Mouse (Mus musculus) embryo, embryonic 10.5 days (tissue): ENCODE results near the gene Dlg1.
"Not testable (repeated sequence)": the region's sequence is repeated elsewhere in the genome, so short reads cannot be mapped to it uniquely, and the experiment has no call there.

Experiments used
- DNase-seq: peaks from one replicate; pipeline ENCODE4 v3.0.0-alpha.2; 2015; ENCODE audit warnings: low spot score

Gene Dlg1

GRCm38 (mm10) chr16:31655531-31655930 is 7.7 kb upstream of the Dlg1 start:
- DNase-seq: no peak

- DNase-seq: no peak
Measured at GRCm38 (mm10) chr16:31657502-31657901, 5.7 kb upstream of the Dlg1 start.

- DNase-seq: no peak
Measured at GRCm38 (mm10) chr16:31658539-31659334, 4.5 kb upstream of the Dlg1 start.

DNA sequence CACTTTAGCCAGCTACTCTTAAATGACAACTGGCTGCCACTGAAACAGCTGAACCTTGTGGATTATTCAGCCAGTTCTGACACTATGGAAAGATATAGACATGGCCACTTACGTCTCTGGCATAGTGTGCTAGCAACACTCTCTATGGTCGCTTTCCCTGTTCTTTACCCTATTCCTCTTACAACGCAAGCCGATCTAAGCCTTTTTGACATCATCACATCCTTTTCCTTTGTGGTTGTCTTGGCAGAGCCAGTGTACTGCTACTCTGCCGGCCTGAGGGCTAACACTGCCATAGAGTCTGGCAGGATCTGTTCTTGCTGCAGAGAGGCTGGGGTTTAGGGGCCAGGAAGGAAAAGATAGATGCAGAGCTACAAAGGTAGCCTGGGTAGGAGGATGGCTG is 3.8 kb upstream of the Dlg1 start:
- DNase-seq: no peak

DNA sequence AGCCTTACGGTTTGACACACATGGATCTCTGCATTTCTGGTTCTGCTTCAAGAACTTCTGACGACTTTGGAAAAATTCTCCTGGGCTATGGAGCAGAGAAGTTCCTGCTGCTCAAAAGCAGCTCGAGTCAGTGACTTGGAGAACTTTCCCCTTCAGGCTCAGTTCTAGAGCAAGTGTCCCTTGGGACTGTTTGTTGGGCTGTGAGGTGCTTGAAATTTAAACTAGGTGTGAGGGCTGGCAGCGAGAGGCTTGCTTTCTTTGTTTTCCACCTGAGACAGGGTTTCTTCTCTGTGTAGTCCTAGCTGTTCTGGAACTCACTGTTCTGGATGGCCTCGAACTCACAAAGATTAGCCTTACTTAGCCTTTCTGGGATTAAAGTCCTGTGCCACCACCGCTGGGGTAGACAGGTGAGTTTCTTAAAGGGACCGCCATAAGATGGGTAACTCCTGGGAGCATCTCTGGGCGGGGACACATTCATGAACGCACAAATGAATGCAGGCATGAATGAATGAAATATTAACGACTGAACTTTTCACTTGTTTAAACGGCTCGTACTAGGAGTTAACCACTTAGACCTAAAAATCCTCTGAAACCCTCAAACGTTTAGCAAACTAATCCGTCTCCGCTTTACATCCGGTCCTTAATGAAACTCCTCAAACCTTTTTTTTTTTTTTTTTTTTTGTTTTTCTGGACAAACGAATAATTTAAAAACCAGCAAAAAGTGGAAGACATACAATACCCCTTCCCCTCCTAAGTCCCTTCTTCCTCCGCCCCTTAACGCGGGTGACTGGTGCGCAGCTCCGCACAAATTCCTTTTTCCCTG is 476 bp upstream of the Dlg1 start:
- peak; percentile 53 for DNase-seq

DNA sequence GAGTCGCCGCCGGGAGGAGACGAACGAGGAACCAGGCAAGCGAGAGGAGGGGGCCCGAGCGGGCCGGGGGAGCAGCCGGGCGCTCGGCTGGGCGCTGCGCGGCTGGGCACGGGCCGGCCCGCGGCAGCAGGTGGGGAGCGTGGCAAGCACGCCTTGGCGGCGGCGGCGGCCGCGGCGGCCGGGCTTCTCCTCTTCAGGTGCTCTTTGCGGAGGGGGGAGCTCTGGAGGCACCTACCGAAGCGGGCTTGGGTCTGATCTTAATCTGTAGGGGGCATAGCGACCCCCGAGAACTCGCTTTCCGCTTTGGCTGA is 999 bp downstream of the Dlg1 start:
- DNase-seq: no peak

DNA sequence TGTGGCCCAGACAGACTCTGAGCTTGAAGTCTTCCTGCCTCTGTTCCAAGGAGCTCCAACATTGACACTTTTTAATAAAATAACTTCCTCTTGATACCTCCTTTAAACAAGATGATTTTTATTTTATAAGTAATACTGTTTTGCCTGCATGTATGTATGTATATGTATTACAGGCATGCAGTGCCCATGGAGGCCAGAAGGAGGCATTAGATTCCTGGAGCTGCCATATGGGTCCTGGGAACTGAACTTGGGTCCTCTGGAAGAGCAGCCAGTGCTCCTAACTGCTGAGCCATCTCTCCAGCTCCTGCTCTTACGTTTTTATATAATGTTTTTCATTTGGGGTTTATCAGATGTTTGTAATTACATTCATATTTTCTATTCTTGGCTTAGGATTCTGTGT is 9.0 kb downstream of the Dlg1 start:
- DNase-seq: no peak

GRCm38 (mm10) chr16:31677463-31677862 is 14.2 kb downstream of the Dlg1 start:
- no peak for DNase-seq

DNA sequence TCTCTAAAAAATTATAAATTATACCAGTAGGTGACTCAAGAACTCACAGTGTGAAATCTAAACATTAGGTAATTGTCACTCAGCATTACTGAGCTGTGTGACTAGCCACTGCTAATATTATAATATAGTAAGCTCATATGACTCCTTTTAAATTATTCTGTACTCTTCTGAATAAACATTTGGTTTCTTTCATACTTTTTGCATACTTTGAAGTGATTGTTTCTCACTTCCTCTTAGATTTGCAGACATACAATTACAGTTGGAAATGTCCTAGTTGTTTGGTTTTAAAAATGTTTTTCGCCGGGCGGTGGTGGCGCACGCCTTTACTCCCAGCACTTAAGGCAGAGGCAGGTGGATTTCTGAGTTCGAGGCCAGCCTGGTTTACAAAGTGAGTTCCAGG is 19.0 kb downstream of the Dlg1 start:
- DNase-seq: no peak

GRCm38 (mm10) chr16:31683670-31684430 is 20.6 kb downstream of the Dlg1 start:
- no peak for DNase-seq

GRCm38 (mm10) chr16:31684771-31685170 is 21.5 kb downstream of the Dlg1 start:
- no peak for DNase-seq

DNA sequence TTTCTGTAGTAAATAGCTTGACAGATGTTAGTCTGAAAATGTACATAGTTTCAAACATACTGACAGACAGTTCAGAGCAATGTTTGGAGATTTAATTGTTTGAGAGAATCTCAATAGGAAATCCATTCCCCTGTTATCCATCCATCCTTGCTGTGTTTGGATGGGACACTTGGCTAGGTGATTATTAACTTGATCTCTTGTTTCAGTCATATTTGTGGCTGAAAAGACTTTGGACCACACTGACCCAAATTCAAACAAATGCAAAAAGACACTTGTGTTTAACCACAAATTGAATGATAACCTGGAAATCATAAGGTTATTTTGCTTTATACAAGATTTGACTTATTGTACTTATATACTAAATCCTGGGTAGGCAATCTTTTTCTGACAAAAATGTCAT is 24.5 kb downstream of the Dlg1 start:
- no peak for DNase-seq

DNA sequence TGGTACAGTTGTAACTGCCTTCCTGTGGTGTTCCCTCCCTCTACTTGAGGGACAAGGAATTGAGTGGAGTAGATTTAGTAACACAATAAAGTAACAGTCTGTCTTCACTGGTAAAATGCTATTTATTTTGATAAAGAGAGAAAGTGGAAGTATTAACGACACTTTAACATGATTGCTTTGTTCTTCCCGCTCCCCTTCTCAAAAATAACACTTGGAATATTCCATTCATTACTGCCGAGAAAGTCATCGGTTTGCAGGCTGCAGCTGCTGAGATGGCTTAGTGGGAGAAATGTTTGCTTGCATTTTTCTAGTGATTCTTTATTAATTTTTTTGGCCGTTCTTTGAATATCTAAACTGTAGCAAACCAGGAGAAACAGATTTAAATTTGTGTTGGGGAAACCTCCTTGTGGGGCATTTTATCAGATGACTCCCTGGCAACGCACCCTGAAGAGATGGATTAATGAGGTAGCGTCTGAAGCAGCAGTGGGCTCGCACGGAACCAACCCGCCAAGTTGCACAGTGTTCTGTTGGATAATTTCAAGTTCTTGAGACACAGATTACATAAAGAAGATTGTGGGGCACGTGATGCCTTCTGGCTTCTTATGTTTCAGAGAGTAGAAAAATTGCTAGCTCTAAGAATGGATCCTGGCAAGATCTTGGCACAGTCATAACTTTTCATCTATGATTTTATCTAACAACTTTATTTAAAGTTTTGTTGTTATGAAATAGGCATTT is 32.2 kb downstream of the Dlg1 start:
- no peak for DNase-seq

DNA sequence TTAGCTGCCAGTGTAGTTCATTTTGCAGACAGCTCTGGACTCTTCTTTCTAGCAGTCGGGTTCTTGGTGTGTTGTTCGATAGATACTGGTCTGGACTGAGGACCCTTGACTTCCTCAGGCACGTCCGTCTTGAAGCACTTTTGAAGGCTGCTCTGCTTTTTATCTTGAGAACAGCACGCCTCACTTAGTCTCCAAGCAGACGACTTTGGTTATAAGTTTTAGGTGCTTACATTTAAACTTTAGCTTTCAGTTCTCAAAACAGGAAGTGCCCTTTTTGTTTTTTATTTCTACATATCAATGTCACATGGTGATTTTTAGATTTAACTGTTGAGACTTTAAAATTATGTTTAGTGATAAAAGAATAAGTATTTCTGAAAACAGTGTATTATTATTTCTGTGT is 33.1 kb downstream of the Dlg1 start:
- DNase-seq: no peak

DNA sequence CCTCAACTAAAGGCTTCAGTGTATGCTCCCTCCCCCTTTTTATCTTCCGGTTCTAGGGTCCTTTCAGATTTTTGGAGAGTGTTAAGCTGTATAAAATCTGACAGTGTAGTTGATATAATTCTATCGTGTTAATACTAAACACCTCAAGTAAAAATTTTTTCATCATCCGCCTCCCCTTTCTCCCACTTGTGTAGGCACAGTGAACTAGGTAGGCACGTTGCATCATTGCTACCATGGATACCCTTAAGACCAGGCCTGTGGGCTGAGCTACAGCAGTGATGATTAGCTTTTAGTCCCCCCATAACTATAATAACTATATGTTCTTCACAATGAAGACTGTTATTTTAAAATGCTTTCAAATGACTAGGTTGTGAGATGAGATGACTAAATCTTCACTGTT is 34.1 kb downstream of the Dlg1 start:
- no peak for DNase-seq

GRCm38 (mm10) chr16:31705213-31705612 is 42.0 kb downstream of the Dlg1 start:
- peak; percentile 66 for DNase-seq

- no peak for DNase-seq
Measured at GRCm38 (mm10) chr16:31705904-31706303, 42.7 kb downstream of the Dlg1 start.

DNA sequence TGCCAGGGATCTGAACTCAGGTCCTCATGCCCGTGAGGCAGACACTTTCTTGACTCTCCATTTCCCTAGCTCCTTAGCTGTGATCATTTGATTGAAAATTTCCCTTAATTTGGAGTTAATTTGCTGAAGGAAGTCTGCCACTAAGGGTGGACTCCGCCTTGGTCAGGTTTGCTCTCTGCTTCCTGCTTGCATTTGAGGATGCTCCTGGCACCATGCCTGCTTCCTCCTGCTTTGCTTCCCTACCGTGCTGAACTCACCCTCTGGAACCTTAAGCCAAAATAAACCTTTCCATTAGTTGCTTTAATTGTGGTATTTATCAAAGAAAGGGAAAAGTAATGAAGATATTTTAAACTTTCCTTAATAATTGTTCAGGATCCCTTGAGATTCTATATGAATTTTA is 44.1 kb downstream of the Dlg1 start:
- no peak for DNase-seq

DNA sequence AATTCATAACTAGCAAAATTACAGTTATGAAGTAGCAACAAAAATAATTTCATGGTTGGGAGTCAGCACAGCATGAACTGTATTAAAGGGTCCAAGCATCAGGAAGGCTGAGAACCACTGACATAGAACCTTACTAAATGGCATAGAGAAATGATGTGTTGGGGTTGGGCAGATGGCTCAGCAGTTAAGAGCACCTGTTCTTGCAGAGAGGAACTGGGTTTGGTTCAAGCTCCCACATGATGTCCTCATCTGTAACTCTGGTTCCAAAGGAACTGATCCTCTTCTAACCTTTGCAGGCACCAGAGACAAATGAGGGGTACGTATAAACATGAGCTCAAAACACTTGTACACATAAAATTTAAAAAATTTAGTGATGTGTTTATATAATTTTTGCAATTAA is 59.7 kb downstream of the Dlg1 start:
- DNase-seq: no peak

DNA sequence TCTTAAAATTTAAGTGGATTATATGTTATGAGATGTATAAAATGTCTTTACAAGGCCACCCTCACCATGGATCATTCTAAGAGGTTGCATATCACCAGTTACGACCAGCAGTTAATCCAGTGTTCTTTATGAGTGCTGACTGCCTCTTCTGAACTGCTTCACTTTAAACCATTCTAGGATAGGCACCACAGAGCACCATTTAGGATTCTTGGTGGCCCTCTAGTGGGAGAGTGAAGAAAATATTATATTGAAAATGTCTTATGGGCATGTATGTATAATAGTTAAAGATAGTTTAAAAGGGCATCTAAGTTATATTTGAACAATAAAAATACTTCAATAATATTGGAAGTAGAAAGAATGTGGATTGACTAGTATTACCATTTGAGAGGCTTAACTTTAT is 60.9 kb downstream of the Dlg1 start:
- DNase-seq: peak; percentile 77

DNA sequence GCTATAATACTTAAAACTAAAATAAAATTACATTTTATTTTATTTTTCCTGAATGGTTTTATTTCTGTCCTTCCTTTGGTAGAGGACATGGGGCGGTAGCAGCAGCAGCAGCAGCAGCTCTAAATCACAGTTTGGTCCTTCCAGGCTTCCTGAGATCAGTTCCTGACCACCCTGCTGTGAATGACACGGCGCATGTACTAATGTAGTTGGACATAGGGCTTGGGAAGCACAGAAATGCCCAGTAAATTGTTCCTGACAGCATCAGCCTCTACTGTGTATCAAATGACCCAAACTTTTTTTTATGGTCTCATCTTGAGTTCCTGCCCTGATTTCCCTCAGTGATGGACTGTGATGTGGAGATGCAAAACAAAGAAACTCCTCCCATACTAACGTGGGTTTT is 61.6 kb downstream of the Dlg1 start:
- no peak for DNase-seq

DNA sequence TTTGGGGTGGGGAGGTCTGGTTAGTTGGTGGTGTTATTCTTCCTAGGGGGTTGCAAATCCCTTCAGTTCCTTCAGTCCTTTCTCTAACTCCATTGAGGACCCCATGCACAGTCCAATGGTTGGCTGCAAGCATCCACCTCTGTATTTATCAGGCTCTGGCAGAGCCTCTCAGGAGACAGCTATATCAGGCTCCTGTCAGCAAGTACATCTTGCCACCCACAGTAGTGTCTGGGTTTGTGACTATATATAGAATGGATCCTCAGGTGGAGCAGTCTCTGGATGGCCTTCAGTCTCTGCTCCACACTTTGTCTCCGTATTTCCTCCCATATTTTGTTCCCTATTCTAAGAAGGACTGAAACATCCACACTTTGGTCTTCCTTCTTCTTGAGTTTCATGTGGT is 67.7 kb downstream of the Dlg1 start:
- not testable (repeated sequence) for DNase-seq
